Mouse (Mus musculus) hindbrain, embryonic 14.5 days (tissue): ENCODE measurements around the gene Garnl3. TPM values are rescaled to one million over a fixed set of nuclear protein-coding genes. Genes with fewer than 3 reads are reported as not detected.

Experiments used
- ATAC-seq: fragments of 200-750 bp; cut with Nextera tagmentation; 2 replicates; pipeline ENCODE4 v1.8.0; 2017; ENCODE audit warnings: moderate number of reproducible peaks, mild to moderate bottlenecking, moderate TSS enrichment, moderate library complexity; ENCODE audit not compliant: low FRiP score
- DNase-seq: peaks from one replicate; pipeline ENCODE4 v3.0.0-alpha.2; 2015; ENCODE audit warnings: low spot score
- H3K27ac ChIP-seq: fragments of 300-500 bp; sonication (generic); 2 replicates; pipeline ENCODE4 v1.5.1; 2014; ENCODE audit warnings: mild to moderate bottlenecking, moderate library complexity
- H3K27me3 ChIP-seq: fragments of 300-500 bp; sonication (generic); 2 replicates; pipeline ENCODE4 v1.6.1; 2014; ENCODE audit warnings: mild to moderate bottlenecking, low read length, mixed read lengths; ENCODE audit not compliant: control insufficient read depth, insufficient read depth
- H3K36me3 ChIP-seq: fragments of 300-500 bp; sonication (generic); replicated peaks from 2 replicates; pipeline ENCODE4 v1.6.1; 2014; ENCODE audit not compliant: control insufficient read depth, insufficient read depth
- H3K4me1 ChIP-seq: fragments of 300-500 bp; sonication (generic); replicated peaks from 2 replicates; pipeline ENCODE4 v1.6.1; 2014; ENCODE audit warnings: antibody characterized with exemption, low read length, mixed read lengths; ENCODE audit not compliant: control insufficient read depth, insufficient read depth
- H3K4me2 ChIP-seq: fragments of 300-500 bp; sonication (generic); replicated peaks from 2 replicates; pipeline ENCODE4 v1.6.1; 2014; ENCODE audit warnings: mild to moderate bottlenecking, moderate library complexity
- H3K4me3 ChIP-seq: fragments of 300-500 bp; sonication (generic); replicated peaks from 2 replicates; pipeline ENCODE4 v1.5.1; 2014; ENCODE audit warnings: mild to moderate bottlenecking, low read length
- H3K9ac ChIP-seq: fragments of 300-500 bp; sonication (generic); 2 replicates; pipeline ENCODE4 v1.6.1; 2014
- H3K9me3 ChIP-seq: fragments of 300-500 bp; sonication (generic); 2 replicates; pipeline ENCODE4 v1.6.1; 2016; ENCODE audit warnings: low read length; ENCODE audit not compliant: control insufficient read depth
- WGBS: fragments of 180-500 bp; shearing (Covaris S2); extraction: QIAGEN DNeasy Blood & Tissue Kit; methylation state at CpG from one replicate; pipeline ENCODE4 v1.1.7; 2014; 5-methylcytosine and 5-hydroxymethylcytosine counted together
- polyA plus RNA-seq: library from polyadenylated mRNA; unstranded; fragments of >200 nt; fragmentation: Nextera tagmentation; extraction: Ambion mirVana; gene quantifications from 2 replicates; pipeline ENCODE4 v1.2.1, GENCODE M21; 2014

Gene Garnl3
- polyA plus RNA-seq, 1 experiment from 2014 or later = 67.5 TPM

DNA sequence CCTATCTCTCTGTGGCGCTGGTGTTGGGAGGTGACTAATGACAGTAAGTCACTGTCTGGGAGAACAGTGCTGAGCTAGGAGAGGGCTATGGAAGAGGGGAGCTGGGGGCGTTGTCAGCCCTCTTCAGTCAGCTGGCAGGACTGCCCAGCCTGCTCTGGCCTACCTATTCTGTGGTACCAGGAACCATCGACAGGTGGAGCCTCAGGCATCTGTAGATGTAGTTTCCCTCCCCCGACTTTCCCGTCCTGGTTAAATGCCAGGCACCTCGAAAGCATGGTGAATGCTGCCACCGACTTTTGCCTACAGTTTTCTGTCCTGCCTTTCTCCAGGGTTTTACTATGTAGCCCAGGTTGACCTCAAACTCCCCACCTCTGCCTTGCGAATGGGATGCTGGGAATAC, 174.1 kb downstream of the Garnl3 start:
- peaks cover 55% of the 10 kb centered on the region for H3K36me3 ChIP-seq
- ATAC-seq (no peak), DNase-seq (no peak)
- H3K4me2 ChIP-seq = no peak overlapping the region
- H3K4me3 ChIP-seq = no peak overlapping the region
- H3K9ac ChIP-seq = no peak overlapping the region
- H3K27ac ChIP-seq = no peak overlapping the region
- no peaks in the 10 kb centered on the region for H3K9me3 ChIP-seq
- peaks cover 11% of the 10 kb centered on the region for H3K4me1 ChIP-seq
- no peaks in the 10 kb centered on the region for H3K27me3 ChIP-seq
- 66% methylated on average over 8 of the region's 8 CpGs for WGBS

DNA sequence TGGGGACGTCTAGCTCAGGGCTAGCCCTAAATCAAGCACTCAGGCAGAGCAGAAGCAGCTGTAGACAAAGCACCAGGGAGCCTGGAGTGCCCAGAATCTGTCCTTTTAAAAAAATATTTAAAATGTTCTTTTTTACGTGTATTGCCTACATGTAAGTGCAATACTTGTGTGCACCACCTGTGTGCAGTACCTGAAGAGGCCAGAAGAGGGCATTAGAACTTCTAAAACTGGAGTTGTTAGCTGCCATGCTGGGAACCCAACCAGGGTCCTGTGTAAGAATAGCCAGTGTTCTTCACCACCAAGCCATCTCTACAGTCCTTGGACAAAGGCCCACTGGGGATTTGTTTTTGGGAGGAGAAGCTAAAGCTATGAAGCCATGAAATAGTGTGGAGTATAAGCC, 176.9 kb downstream of the Garnl3 start:
- 94% methylated on average over 2 of the region's 2 CpGs for WGBS
- Histone ChIP-seq H3K27me3 (no peaks in the 10 kb centered on the region), H3K4me3 (no peak overlapping the region), H3K9ac (no peak overlapping the region), H3K4me1 (no peaks in the 10 kb centered on the region), H3K9me3 (no peaks in the 10 kb centered on the region), H3K4me2 (no peak overlapping the region), H3K27ac (no peak overlapping the region), H3K36me3 (peaks cover 82% of the 10 kb centered on the region)
- no peak for DNase-seq
- ATAC-seq = no peak

DNA sequence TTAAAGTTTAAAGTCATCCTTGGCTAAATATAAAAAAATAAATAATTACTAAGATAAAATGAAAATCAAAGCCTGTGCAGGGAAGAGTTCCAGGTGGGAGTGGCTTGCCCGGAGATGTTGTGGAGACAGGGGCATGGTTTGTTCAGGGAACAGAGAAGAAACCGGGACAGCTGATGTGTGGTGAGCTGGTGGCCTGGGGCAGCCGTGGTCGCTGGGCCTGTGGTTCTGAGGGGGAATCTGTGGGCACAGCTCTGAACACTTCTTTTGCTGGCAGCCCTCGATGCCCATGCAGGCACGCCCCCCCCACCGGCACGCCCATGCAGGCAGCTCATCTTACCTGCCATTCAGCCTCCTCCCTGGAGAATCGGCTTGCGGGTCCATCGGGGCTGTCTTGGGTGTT, 184.0 kb downstream of the Garnl3 start:
- no peak for ATAC-seq
- no peak overlapping the region for H3K9ac ChIP-seq
- 88% methylated on average over 11 of the region's 11 CpGs for WGBS

DNA sequence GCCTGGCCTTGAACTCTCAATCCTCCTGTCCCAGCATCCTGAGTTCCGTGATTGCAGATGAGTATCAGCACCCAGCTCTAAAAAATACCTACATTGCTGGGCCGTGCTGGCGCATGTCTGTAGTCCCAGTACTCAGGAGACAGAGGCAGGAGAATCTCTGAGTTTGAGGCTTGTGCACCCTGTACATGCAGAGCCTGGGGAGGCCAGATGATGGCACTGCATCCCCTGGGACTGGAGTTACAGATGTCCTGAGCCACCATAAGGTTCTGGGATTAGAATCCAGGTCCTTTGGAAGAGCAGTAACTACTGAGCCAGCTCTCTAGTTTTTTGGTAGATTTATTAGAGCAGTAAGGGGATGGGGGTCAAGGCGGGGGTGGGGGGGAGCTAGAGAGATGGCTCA, 191.0 kb downstream of the Garnl3 start:
- DNase-seq (no peak), ATAC-seq (no peak)
- no peaks in the 10 kb centered on the region for H3K4me1 ChIP-seq
- no peak overlapping the region for H3K4me2 ChIP-seq
- H3K27me3 ChIP-seq = no peaks in the 10 kb centered on the region
- 94% methylated on average over 4 of the region's 4 CpGs for WGBS
- no peak overlapping the region for H3K27ac ChIP-seq
- H3K9me3 ChIP-seq = no peaks in the 10 kb centered on the region
- H3K9ac ChIP-seq = no peak overlapping the region
- peaks cover 79% of the 10 kb centered on the region for H3K36me3 ChIP-seq
- H3K4me3 ChIP-seq = no peak overlapping the region

More for the DNA sequence above, 184.0 kb downstream of the Garnl3 start:
- DNase-seq = no peak
- Histone ChIP-seq H3K36me3 (peaks cover 89% of the 10 kb centered on the region), H3K4me1 (no peaks in the 10 kb centered on the region), H3K9me3 (no peaks in the 10 kb centered on the region), H3K27ac (no peak overlapping the region), H3K4me2 (no peak overlapping the region), H3K4me3 (no peak overlapping the region), H3K27me3 (no peaks in the 10 kb centered on the region)

DNA sequence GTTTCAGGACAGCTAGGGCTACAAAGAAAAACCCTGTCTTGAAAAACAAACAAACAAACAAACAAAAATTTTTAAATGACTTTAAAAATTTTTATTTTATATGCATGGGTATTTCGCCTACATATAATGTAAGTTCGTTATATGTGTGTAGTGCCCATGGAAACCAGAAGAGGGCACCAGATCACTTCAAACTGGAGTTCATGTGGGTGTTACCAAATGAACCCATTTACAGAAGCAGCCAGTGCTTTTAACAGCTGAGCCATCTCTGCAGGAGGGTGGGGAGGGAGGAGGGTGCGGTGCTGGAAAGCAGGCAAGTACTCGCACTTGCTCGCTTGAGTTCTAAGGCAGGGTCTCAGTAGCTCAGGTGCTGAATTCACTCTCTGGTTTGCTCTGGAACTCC, 192.0 kb downstream of the Garnl3 start:
- WGBS = 65% methylated on average over 5 of the region's 5 CpGs
- peak; percentile 58 for DNase-seq
- no peak for ATAC-seq

DNA sequence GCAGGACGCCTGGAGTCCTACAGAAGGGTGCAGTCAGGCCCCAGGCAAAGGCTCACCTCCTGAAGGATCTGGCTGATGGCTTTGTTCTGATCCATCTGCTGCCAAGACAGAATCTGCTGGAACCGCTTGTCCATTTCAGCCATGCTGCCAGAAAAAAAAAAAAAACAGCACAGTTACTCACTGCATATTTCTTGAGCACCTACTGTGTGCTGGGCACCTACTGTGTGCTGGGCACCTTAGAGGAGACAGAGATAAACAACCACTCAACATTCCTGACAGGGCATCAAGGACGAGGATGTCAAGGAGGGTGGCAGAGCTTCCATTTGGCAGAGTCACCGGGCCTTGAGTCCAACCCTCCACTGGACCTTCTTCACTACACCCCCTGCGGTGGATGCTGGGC, 192.7 kb downstream of the Garnl3 start:
- peaks cover 78% of the 10 kb centered on the region for H3K36me3 ChIP-seq
- ATAC-seq (no peak), DNase-seq (no peak)
- no peaks in the 10 kb centered on the region for H3K27me3 ChIP-seq
- H3K4me1 ChIP-seq = no peaks in the 10 kb centered on the region
- H3K9ac ChIP-seq = no peak overlapping the region
- 99% methylated on average over 5 of the region's 5 CpGs for WGBS
- H3K4me2 ChIP-seq = no peak overlapping the region
- no peak overlapping the region for H3K27ac ChIP-seq
- H3K9me3 ChIP-seq = no peaks in the 10 kb centered on the region
- no peak overlapping the region for H3K4me3 ChIP-seq

More for the DNA sequence above, 192.0 kb downstream of the Garnl3 start:
- Histone ChIP-seq H3K27ac (no peak overlapping the region), H3K4me3 (no peak overlapping the region), H3K4me2 (no peak overlapping the region), H3K4me1 (no peaks in the 10 kb centered on the region), H3K9ac (no peak overlapping the region), H3K27me3 (no peaks in the 10 kb centered on the region), H3K9me3 (no peaks in the 10 kb centered on the region), H3K36me3 (peaks cover 79% of the 10 kb centered on the region)

Other genes starting within 250 kb of the Garnl3 start
- gene Rpl12, start 170.1 kb downstream of the Garnl3 start, polyA plus RNA-seq = 106 and 113 TPM in 2 replicates
- 20.2 and 22.4 TPM in 2 replicates for gene Lrsam1, start 170.0 kb downstream of the Garnl3 start, polyA plus RNA-seq
- gene Slc2a8, start 149.6 kb downstream of the Garnl3 start, polyA plus RNA-seq = 16.3 and 17.4 TPM in 2 replicates
- gene Angptl2, start 84.4 kb upstream of the Garnl3 start, polyA plus RNA-seq = 12.2 and 14.1 TPM in 2 replicates
- gene Ralgps1, start 239.8 kb upstream of the Garnl3 start, polyA plus RNA-seq = 57.0 and 63.1 TPM in 2 replicates